Mouse (Mus musculus) neural tube, embryonic 10.5 days (tissue): ENCODE data around the gene Syt8.
"Not testable (repeated sequence)": the region's sequence is repeated elsewhere in the genome, so short reads cannot be mapped to it uniquely, and the experiment has no call there.

Experiments used
- DNase-seq: peaks from one replicate; pipeline ENCODE4 v3.0.0-alpha.2; 2017; ENCODE audit warnings: low spot score; ENCODE audit errors: extremely low spot score

Syt8 gene

DNA sequence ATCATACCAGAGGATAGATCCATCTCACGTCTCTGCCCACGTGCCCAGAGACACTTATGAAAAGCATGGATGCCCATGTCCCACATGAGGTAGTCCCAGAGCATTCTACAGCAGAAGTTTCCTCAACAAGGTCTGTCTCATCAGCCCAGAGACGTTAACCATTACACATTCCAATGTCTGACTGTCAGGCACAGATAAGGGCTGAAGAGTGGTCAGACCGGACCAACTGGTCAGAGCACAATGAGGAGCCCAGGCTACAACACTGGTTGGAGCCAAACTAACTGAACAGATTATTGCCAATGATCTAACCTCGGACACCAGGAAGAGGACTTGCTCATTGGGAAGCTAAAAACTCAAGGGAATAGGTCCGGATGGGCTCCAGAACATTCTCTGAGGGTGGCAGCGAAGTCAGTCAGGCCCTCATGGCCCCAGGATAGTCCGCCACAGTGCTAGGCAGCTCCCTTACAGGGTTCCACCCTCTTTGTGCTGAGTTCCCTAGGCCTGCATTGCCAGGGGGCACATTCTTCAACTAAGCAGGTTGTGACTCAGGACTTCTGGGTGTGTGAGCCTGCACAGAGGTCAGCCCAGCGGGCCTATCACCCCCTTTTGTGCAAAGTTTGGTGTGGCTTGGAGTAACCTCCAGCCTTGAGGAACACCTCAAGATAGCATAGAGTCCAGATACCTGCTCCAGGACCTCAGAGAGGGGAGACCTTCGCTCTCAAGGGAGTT is at the start of gene Syt8:
Gene Syt8, plus strand, starts transcription at position 714 of the 729 bp plus-strand sequence.
- DNase-seq: no peak

DNA sequence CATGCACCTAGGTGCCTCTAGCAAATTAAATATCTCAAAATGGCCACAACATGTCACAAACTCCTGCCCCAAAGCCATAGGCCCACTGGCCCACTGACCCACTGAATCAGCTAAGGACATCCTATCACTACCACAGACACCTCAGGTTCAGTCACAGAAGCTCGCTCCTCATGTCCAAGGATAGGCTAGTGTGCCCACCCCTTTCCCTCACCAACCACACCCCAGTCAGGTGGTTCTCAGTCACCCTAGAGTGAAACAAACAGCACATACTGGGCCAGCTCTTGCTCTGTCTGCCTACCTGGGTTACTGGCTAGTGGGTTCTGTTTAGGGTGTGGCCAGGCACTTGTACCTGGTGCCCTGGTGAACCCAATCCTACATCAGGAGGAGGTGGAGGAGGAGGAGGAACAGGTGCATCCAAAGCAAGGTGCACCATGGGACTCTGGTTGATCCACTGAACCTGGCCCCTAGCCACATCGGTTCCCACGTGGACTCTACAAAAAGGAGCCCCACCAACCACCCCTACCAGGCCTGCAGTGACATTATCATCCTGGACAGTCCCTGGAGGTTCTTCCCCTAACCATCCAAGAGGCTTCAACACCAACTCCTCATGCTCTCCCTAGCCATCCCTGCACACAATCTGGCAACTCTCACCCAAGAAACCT is 48.8 kb upstream of the Syt8 start:
- no peak for DNase-seq

DNA sequence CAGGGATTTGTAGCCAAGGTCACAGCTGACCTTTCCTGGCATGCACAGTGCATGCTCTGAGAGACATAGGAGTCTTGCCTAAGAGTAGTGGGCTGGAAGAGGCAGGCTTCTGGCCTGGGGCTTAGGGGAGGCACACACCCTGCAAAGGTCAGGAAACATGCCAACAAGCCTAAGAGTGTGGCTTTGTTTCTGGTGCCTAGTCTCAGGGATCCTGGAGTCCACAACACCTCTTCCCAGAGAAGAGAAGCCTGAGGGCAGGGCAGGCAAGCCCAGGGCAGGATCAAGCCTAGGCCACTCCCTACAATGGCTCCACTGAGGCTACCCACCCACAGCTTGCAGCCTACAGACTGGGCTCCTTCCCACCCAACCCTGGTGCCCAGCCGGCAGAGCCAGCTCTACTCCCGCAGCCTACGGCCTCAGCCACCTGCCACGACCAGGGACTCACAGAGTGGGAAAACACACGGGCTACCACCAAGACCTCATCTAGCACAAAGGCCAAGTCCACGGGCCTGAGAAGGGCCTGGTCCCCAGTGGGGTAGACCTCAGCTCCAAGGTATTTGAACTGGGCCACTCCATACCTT is 47.9 kb upstream of the Syt8 start:
- DNase-seq: no peak

DNA sequence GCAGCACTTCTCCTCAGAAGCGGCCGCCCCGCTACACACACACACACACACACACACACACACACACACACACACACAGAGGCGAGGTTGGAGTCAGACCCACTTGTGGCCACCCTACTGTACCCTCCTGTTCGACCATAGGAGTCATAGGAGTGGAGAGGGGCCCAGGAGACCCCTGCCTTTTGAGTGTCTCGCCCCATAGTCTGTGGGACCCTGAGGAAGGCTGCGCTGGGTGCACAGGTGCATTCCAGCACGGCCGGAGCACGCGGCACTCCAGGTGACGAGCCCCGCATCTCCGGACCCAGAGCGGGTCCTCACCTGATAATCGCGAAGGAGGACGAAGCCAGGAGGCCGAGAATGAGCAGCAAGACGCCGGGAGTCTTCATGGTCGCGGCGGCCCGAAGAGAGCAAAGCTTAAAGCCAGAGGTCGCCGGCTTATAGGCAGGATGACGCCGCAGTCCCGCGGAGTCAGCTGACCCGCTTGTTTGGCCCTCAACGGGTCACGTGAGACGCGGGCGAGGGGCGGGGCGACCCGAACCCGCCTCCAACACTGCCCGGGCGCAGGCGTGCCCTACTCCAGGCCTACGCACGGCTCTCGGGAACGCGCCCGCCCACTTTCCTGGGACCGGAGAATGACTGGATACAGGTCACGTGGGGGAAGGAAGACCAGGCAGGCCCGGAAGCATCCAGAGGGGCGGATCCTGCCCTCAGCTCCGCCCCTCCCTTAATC is 47.1 kb upstream of the Syt8 start, which contains the start of gene Ctsd:
Gene Ctsd, minus strand, starts transcription at position 620 of the 730 bp plus-strand sequence.
- DNase-seq: peak; percentile 98

DNA sequence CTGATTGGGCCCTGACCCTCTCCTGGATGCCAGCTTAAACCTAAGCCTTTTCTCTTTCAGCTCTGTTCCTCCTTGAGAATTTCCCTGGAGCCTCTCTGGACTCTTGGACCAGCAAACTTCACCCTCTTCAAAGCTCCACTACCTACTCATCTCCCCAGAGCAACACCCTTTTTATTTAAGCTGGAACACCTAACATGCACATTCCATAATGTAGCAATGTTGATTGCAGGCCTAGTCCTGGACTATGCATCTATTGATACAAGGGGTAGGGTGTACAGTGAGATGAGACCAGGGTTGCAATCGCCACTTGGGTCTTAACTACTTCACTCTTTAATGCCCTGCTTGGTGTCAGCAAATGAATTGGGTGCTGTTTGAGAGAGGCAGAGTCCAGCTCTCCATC is 46.5 kb upstream of the Syt8 start:
- DNase-seq: no peak

- DNase-seq: no peak
Observed at GRCm38 (mm10) chr7:142388740-142389139, 45.9 kb upstream of the Syt8 start.

GRCm38 (mm10) chr7:142389961-142390650 is 44.5 kb upstream of the Syt8 start:
- DNase-seq: no peak

DNA sequence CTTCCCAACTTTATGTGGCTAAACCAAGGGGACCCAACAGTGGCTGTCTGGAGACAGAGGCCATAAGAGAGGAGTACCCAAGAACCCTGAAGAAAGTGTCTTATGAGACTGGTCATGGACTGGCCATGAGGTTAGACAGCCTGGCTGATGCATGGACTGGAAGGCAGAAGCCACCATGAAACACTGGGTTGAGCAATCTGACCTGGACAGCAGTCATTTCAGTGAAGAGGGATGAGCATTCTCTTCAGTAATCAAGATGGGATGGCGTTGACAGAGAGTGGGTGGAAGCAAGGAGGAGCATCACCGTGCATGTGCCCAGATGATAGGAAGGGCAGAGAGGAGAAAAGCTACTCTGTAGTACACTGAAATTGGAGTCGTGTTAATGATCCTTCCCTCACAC is 43.5 kb upstream of the Syt8 start:
- no peak for DNase-seq

- DNase-seq: no peak
Observed at GRCm38 (mm10) chr7:142391609-142392008, 43.0 kb upstream of the Syt8 start.

- DNase-seq: no peak
Observed at GRCm38 (mm10) chr7:142393191-142393590, 41.5 kb upstream of the Syt8 start.

DNA sequence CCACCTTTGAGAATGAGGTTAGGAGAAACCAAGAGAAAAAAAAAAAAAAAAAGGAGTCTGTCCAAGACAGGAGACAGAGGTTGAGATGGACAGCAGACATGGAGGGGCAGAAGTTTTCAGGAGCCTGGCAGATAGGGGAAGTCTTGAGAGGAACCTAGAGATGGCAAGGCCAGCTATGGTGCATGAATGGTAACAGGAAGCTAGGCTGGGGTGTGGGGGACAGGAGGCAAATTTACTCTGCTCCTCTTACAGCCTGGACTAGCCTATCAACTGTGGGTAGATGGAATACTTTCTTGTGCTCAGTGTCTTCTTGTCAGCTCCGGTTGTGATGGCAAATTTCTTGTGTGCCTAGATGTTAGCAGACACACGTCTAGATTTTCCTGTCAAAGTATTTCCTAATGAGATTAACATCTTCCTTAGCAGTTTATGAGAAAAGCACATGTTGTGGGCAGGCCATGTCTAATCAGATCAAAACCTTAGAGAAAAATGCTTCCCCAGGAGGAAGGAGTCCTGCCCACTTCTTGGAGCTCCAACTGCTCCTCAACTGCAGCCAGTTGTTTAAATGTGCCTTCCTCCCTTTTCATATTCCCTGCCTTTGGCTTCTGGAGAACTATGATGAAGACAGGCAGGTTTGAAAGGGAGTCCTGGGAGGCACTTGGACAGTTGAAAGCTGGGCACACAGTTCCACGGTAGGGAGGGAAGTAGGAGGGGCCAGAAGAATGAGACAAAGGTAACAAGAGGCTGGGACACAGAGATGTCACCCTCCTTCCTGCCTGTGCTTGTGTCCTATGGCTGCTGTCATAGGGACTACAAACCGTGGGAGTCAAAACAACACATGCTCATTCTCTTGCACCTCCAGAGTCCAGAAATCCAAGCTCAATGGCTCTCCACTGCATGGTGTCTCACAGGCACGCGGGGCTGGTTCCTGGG is 40.1 kb upstream of the Syt8 start:
- no peak for DNase-seq

- DNase-seq: no peak
Observed at GRCm38 (mm10) chr7:142395472-142395871, 39.2 kb upstream of the Syt8 start.

DNA sequence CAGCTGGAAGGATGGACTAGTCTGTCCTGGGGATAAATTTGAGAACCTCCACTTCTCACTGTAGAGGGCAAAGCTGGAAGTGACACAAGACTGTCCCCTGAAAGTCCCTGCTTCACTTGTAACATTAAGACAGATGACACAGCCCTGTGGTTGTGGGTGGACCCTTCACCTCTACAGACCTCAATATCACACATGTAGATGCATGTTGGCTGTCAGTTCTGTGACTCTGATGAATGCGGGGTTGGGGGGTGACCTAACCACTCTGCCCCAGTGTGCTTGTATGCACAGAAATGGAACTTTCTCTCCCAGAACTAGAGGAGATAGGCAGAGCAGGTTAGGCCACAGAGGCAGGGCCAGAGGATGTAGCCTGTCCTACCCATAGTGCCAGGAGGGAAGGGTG is 38.0 kb upstream of the Syt8 start:
- DNase-seq: no peak

DNA sequence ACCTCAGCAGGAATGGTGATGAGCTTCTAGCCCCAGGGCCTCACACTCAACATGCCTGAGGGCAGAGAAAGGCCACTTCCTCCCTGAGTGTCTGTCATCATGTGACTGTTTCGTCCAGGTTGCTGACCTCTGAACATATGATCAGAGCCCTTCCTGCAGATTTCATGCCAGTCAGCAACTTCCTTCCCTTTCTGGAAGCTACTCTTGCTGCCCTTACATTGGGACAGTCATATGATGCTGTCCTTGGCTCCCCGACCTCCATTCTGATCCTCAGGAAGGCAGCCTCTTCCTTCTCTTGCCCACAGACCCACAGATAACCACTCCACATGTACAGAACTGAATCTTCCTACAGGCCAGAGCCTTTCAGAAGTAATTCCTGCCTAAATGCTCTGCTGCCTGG is 36.6 kb upstream of the Syt8 start:
- no peak for DNase-seq

- no peak for DNase-seq
Observed at GRCm38 (mm10) chr7:142399250-142399649, 35.4 kb upstream of the Syt8 start.

DNA sequence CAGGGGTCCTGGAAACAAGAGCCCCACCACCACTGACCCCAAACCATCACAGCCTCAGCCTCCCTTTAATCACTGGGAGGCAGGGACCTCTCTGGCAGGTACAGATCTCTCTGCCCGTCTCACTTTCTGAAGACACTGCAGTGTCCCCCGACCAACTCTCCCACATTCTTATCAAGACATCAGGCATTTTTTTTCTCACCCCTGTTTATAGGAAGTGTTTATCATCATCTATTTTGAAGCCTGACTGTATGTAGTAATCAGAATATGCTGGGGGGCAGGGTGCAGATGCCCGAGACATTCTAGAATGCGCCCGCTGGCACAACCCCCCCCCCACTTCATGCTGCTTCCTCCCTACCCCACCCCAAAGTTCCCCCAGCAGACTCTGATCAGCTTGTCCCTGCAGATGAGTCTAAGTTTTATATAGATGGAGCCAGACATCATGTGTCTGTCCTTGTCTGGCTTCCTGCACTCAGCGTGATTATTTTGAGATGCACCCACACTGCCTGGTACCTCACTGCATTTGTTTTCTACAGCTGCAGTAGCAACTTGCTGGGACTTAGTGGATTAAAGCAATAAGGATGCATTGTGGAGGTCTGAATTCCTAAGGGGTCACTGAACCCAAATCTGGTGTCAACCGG is 34.4 kb upstream of the Syt8 start:
- no peak for DNase-seq

DNA sequence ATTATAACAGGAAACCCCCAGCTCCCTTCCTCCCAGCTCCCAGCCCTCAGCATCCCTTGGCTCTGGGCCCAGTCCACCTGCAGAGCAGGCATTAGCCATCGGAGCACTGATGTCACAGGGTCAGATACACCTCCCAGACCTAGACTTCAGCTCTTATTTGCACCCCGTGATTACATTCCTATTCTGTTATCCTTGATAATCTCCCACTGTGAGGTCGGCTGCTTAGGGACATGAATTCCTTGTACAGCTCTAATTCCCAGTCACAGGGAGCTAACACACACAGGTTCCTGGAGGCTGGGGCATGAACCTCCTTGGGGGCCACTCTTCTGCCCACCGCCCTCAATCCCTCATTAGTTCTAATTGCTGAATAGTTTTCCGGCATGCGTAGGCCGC is 33.9 kb upstream of the Syt8 start:
- DNase-seq: no peak

GRCm38 (mm10) chr7:142403591-142403990 is 31.1 kb upstream of the Syt8 start:
- no peak for DNase-seq

- DNase-seq: not testable (repeated sequence)
Observed at GRCm38 (mm10) chr7:142405134-142405533, 29.5 kb upstream of the Syt8 start.

DNA sequence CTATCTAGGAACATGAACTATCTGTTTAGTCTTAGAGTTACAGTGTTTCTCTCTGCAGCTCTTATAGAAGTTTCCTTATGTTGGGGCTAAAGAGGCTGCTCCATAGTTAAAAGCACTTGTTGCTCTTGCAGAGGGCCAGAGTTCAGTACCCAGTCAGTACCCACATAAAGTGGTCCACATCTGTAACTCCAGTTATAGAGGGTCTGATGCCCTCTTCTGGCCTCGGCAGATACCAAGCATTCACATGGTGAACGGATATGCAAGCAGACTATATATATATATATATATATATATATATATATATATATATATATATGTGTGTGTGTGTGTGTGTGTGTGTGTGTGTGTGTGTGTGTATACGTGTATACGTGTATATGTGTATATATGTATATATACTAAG is 26.7 kb upstream of the Syt8 start:
- DNase-seq: no peak
